Mouse (Mus musculus): ENCODE measurements around the gene Gba. TPM values are rescaled to one million over a fixed set of nuclear protein-coding genes. Genes with fewer than 3 reads are reported as not detected.
A peak's percentile ranks its signal among the peaks of the same experiment; 100 is the strongest.
"Not testable (repeated sequence)": the region's sequence is repeated elsewhere in the genome, so short reads cannot be mapped to it uniquely, and the experiment has no call there.

Gba gene
- polyA plus RNA-seq (2015; fragmentation: Nextera tagmentation; extraction: Ambion mirVana): 33.2 and 33.3 TPM in 2 replicates

GRCm38 (mm10) chr3:89202253-89203141 lies at the start of gene Gba:
Gene Gba (plus strand): TSS chr3:89202928.
- Histone ChIP-seq H3K9me3 (replicated peaks; ENCODE audit: control insufficient read depth, low read length) (no peaks in the 10 kb centered on the region), H3K36me3 (ENCODE audit: control insufficient read depth, insufficient read depth) (peaks cover 6% of the 10 kb centered on the region), H3K4me3 (ENCODE audit: low read length) (peak within 1 kb of the TSS; percentile 77), H3K27ac (ENCODE audit: low read length) (peak within 1 kb of the TSS; percentile 66), H3K27me3 (ENCODE audit: control insufficient read depth, insufficient read depth, low read length) (no peaks in the 10 kb centered on the region), H3K4me1 (ENCODE audit: control insufficient read depth, insufficient read depth, low read length) (peaks cover 4% of the 10 kb centered on the region), H3K9ac (ENCODE audit: low read length) (peak within 1 kb of the TSS; percentile 75), H3K4me2 (ENCODE audit: low read depth, low read length) (peak within 1 kb of the TSS; percentile 86)
- WGBS: 23% methylated on average over 13 of the region's 13 CpGs
- ATAC-seq (replicated peaks; ENCODE audit: extremely low read depth, insufficient read depth, low FRiP score): peak; percentile 83

GRCm38 (mm10) chr3:89156951-89157350 lies 45.8 kb upstream of the Gba start:
- Histone ChIP-seq H3K4me1 (ENCODE audit: control insufficient read depth, insufficient read depth, low read length) (peaks cover 6% of the 10 kb centered on the region), H3K4me2 (ENCODE audit: low read depth, low read length) (no peak overlapping the region), H3K36me3 (ENCODE audit: control insufficient read depth, insufficient read depth) (no peaks in the 10 kb centered on the region), H3K27me3 (ENCODE audit: control insufficient read depth, insufficient read depth, low read length) (peaks cover 12% of the 10 kb centered on the region), H3K9me3 (replicated peaks; ENCODE audit: control insufficient read depth, low read length) (no peaks in the 10 kb centered on the region), H3K27ac (ENCODE audit: low read length) (no peak overlapping the region), H3K4me3 (ENCODE audit: low read length) (no peak overlapping the region), H3K9ac (ENCODE audit: low read length) (no peak overlapping the region)
- 78% methylated on average over 8 of the region's 8 CpGs for WGBS
- no peak for ATAC-seq (replicated peaks; ENCODE audit: extremely low read depth, insufficient read depth, low FRiP score)

GRCm38 (mm10) chr3:89158651-89159050 lies 44.1 kb upstream of the Gba start:
- no peak overlapping the region for H3K4me2 ChIP-seq (ENCODE audit: low read depth, low read length)
- no peaks in the 10 kb centered on the region for H3K36me3 ChIP-seq (ENCODE audit: control insufficient read depth, insufficient read depth)
- no peaks in the 10 kb centered on the region for H3K9me3 ChIP-seq (replicated peaks; ENCODE audit: control insufficient read depth, low read length)
- 12% methylated on average over 7 of the region's 7 CpGs for WGBS
- H3K27ac ChIP-seq (ENCODE audit: low read length): no peak overlapping the region
- ATAC-seq (replicated peaks; ENCODE audit: extremely low read depth, insufficient read depth, low FRiP score): no peak
- peaks cover 12% of the 10 kb centered on the region for H3K27me3 ChIP-seq (ENCODE audit: control insufficient read depth, insufficient read depth, low read length)
- peaks cover 7% of the 10 kb centered on the region for H3K4me1 ChIP-seq (ENCODE audit: control insufficient read depth, insufficient read depth, low read length)
- H3K4me3 ChIP-seq (ENCODE audit: low read length): no peak overlapping the region
- H3K9ac ChIP-seq (ENCODE audit: low read length): no peak overlapping the region

GRCm38 (mm10) chr3:89159211-89159610 lies 43.5 kb upstream of the Gba start:
- H3K4me2 ChIP-seq (ENCODE audit: low read depth, low read length): peak overlapping the region; percentile 90
- peak overlapping the region; percentile 66 for H3K4me3 ChIP-seq (ENCODE audit: low read length)
- H3K4me1 ChIP-seq (ENCODE audit: control insufficient read depth, insufficient read depth, low read length): peaks cover 12% of the 10 kb centered on the region
- H3K27me3 ChIP-seq (ENCODE audit: control insufficient read depth, insufficient read depth, low read length): peaks cover 12% of the 10 kb centered on the region
- no peaks in the 10 kb centered on the region for H3K36me3 ChIP-seq (ENCODE audit: control insufficient read depth, insufficient read depth)
- 2% methylated on average over 13 of the region's 13 CpGs for WGBS
- H3K27ac ChIP-seq (ENCODE audit: low read length): no peak overlapping the region
- no peaks in the 10 kb centered on the region for H3K9me3 ChIP-seq (replicated peaks; ENCODE audit: control insufficient read depth, low read length)
- ATAC-seq (replicated peaks; ENCODE audit: extremely low read depth, insufficient read depth, low FRiP score): no peak
- no peak overlapping the region for H3K9ac ChIP-seq (ENCODE audit: low read length)

- no peaks in the 10 kb centered on the region for H3K36me3 ChIP-seq (ENCODE audit: control insufficient read depth, insufficient read depth)
- peaks cover 13% of the 10 kb centered on the region for H3K4me1 ChIP-seq (ENCODE audit: control insufficient read depth, insufficient read depth, low read length)
- H3K9me3 ChIP-seq (replicated peaks; ENCODE audit: control insufficient read depth, low read length): no peaks in the 10 kb centered on the region
- WGBS: under 1% methylated on average over 63 of the region's 66 CpGs
- peaks cover 12% of the 10 kb centered on the region for H3K27me3 ChIP-seq (ENCODE audit: control insufficient read depth, insufficient read depth, low read length)
- peak within 1 kb of the TSS; percentile 58 for H3K9ac ChIP-seq (ENCODE audit: low read length)
- H3K4me2 ChIP-seq (ENCODE audit: low read depth, low read length): peak within 1 kb of the TSS; percentile 90
- 0 out of 2 replicates have a peak, but pooled peaks have one; percentile 20 for ATAC-seq (replicated peaks; ENCODE audit: extremely low read depth, insufficient read depth, low FRiP score)
- H3K4me3 ChIP-seq (ENCODE audit: low read length): peak within 1 kb of the TSS; percentile 66
- no peak within 1 kb of the TSS for H3K27ac ChIP-seq (ENCODE audit: low read length)
Observed at GRCm38 (mm10) chr3:89159616-89160344, 42.9 kb upstream of the Gba start, which contains the start of gene Hcn3. Gene Hcn3 (minus strand): TSS chr3:89160196.

- not testable (repeated sequence) for H3K36me3 ChIP-seq (ENCODE audit: control insufficient read depth, insufficient read depth); H3K27ac ChIP-seq (ENCODE audit: low read length); H3K9me3 ChIP-seq (replicated peaks; ENCODE audit: control insufficient read depth, low read length); ATAC-seq (replicated peaks; ENCODE audit: extremely low read depth, insufficient read depth, low FRiP score); H3K9ac ChIP-seq (ENCODE audit: low read length); H3K4me2 ChIP-seq (ENCODE audit: low read depth, low read length); H3K4me3 ChIP-seq (ENCODE audit: low read length)
- Histone ChIP-seq H3K27me3 (ENCODE audit: control insufficient read depth, insufficient read depth, low read length) (peaks cover 12% of the 10 kb centered on the region), H3K4me1 (ENCODE audit: control insufficient read depth, insufficient read depth, low read length) (peaks cover 23% of the 10 kb centered on the region)
Observed at GRCm38 (mm10) chr3:89161207-89161606, 41.5 kb upstream of the Gba start.

GRCm38 (mm10) chr3:89161786-89162185 lies 40.9 kb upstream of the Gba start:
- Histone ChIP-seq H3K4me3 (ENCODE audit: low read length) (no peak overlapping the region), H3K27ac (ENCODE audit: low read length) (no peak overlapping the region), H3K4me1 (ENCODE audit: control insufficient read depth, insufficient read depth, low read length) (peaks cover 25% of the 10 kb centered on the region), H3K9ac (ENCODE audit: low read length) (no peak overlapping the region), H3K27me3 (ENCODE audit: control insufficient read depth, insufficient read depth, low read length) (peaks cover 12% of the 10 kb centered on the region), H3K4me2 (ENCODE audit: low read depth, low read length) (no peak overlapping the region), H3K36me3 (ENCODE audit: control insufficient read depth, insufficient read depth) (no peaks in the 10 kb centered on the region), H3K9me3 (replicated peaks; ENCODE audit: control insufficient read depth, low read length) (no peaks in the 10 kb centered on the region)
- no peak for ATAC-seq (replicated peaks; ENCODE audit: extremely low read depth, insufficient read depth, low FRiP score)
- WGBS: 69% methylated on average over 4 of the region's 4 CpGs

- Histone ChIP-seq H3K9me3 (replicated peaks; ENCODE audit: control insufficient read depth, low read length) (no peaks in the 10 kb centered on the region), H3K4me1 (ENCODE audit: control insufficient read depth, insufficient read depth, low read length) (peaks cover 25% of the 10 kb centered on the region), H3K9ac (ENCODE audit: low read length) (no peak overlapping the region), H3K27me3 (ENCODE audit: control insufficient read depth, insufficient read depth, low read length) (peaks cover 12% of the 10 kb centered on the region), H3K27ac (ENCODE audit: low read length) (no peak overlapping the region), H3K4me2 (ENCODE audit: low read depth, low read length) (no peak overlapping the region), H3K4me3 (ENCODE audit: low read length) (no peak overlapping the region), H3K36me3 (ENCODE audit: control insufficient read depth, insufficient read depth) (peaks cover 8% of the 10 kb centered on the region)
- WGBS: 77% methylated on average over 1 of the region's 1 CpGs
- no peak for ATAC-seq (replicated peaks; ENCODE audit: extremely low read depth, insufficient read depth, low FRiP score)
Observed at GRCm38 (mm10) chr3:89163123-89163522, 39.6 kb upstream of the Gba start.

Data from heart, embryonic 16.5 days (tissue).